Mouse (Mus musculus) urinary bladder, postnatal 36 days (tissue): ENCODE data around the gene Klhl2.
A peak's percentile ranks its signal among the peaks of the same experiment; 100 is the strongest.

Experiments
- DNase-seq, 2 experiments: peaks; one replicate each; pipeline ENCODE4 v3.0.0; 2022; ENCODE audit warnings: low spot score in 2 of 2, mixed read lengths in 1 of 2

The Klhl2 gene

DNA sequence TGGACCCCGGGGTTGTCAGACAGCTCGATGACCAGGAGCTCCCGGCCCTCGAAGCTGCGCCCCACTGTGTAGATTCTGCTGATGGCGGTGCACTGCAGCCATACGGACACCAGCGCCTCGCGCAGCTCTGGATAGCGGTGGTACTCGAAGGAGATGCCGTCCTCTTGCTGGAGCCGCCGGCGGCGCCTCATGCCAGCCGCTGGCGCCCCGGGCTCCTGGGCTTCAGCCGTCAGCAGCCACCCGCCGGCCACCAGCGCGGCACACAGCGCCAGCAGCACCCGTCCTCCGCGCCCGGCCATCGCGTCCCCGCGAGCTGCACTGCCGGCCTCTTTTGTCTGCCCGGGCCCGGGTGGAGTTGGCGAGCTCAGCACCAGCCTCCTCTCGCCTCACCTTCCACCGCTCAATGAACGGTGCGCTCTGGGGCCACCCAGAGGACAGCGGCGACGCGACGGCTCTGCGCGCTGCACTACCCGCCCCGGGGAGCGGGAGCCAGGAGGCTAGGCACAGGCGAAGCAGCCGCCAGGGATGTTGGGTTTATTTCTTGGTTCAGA, 157.1 kb downstream of the Klhl2 start, which contains the start of gene Cpe:
TSS of gene Cpe (minus strand) at position 404 of the 551 bp plus-strand sequence.
- DNase-seq: peak; percentile 68 to 70

DNA sequence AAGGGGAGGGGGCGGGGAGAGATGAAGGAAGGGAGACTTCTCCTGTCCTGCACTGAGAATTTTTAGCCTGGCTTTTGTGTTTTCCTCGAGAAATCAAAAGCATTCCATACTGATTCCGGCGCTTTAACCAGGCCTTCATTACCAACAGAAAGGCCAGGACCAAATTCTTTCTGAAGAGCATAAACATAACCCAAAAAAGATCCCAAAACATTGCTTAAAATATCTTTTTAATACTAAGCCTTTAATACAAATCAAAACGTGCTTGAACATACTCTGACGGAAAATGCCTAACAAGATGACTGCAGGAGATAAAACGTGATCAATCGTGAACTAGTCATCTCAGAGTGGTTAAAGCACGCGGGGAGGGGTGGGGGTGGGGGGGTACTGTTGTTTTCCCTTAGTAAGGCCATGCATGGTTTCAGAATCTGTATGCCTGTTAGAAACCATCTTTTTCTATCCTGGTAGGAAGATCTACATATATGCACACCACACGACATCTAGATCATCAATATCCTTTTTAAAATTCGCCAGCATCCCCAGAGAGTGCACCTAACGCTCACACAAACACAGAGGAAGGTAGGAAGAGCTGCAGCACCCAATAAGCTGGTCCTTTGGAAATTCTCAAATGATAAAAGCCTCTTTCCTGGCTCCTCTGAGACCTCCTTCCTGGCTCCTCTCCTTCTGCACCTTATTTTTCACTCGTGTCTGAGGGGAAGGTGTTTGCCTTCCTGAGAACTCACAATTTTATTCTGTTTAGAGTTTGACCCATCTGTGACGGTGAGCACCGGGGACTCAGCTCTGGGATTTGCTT, 158.0 kb downstream of the Klhl2 start:
- DNase-seq: no peak

DNA sequence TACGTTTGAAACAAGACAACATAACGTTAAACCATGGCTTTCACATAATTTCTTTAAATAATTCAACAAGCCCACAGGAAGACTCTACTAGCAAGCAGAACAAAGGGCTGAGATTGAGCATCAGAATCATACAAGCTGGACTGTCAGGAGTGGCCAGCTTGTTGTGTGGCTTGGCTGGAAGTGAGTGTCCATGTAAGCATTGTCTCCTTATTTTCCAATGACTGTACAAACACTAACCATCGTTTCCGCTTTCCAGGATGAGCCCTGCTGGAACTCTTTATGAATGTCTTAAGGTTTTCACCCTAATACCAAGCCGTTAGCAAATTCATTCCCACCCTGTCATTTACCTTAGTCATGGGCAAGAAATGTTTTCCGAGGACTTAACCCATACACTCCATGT, 159.0 kb downstream of the Klhl2 start:
- no peak for DNase-seq

DNA sequence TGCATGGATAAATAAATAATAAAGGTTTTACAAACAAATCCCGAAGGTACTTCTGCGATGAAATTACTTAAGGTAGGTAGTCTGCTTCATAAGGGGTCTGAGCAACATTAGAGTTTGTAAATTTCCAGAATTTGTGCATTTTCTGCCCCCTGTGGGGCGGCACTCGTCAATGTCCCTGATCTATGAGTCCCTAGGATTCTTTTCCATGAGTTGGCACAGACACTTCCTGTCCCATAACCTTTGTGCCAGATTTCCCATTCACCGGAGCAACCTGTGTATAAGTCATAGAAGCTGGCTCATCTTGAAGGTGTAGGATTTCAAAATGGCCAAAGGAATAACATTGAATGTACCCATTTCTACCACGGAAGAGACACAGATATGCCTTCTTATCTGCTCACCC, 159.5 kb downstream of the Klhl2 start:
- DNase-seq: no peak
